Mouse (Mus musculus): Measurements from ENCODE around the gene Atp6v1fnb. TPM values are rescaled to one million over a fixed set of nuclear protein-coding genes. Genes with fewer than 3 reads are reported as not detected.

Atp6v1fnb gene
- polyA plus RNA-seq, 1 experiment = 0.17 TPM

DNA sequence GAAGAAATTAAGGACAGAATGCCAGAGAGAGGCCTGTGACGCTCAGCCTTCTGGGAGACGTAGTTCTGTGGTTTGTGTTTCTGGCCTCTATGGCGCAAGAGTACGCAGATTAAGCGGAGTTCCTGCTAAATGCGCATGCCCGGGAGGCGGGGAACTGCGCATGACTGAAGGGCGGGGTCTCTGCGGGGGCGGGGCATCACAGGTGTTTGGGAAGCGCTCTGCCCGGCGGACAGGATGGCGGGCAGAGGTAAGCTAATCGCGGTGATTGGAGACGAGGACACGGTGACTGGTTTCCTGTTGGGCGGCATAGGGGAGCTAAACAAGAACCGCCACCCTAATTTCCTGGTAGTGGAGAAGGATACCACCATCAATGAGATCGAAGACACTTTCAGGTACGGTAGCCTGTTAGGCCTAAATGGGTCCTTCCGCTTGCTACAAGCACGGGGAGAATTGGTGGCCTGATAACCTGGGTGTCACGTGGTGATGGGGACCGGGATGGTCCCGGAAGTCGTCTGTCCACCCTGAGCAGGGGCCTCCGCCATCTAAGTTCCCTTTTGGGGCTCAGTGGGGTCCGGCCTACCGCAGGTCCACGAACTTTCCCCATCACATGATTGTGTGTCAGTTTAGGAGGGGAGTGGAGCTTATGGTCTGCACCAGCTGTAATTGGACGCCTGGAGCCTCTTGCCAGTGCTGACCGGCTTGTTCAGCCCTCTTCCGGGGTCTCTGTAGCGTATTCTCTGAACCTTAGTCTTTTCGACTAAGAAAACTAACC is 3.5 kb upstream of the Atp6v1fnb start, which contains the start of gene Atp6v1f:
Atp6v1f (plus strand) TSS at position 136 of the 772 bp plus-strand sequence.
- WGBS = under 1% methylated on average over 39 of the region's 39 CpGs
- H3K4me3 ChIP-seq (ENCODE audit: insufficient read depth, low read depth, low read length) = peak within 1 kb of the TSS; percentile 69
- TF ChIP-seq CTCF (conservative IDR thresholded peaks at IDR 0.05; ENCODE audit: insufficient read depth, insufficient read length, low read depth, low read length) (no peak), POLR2A (IDR thresholded peaks at IDR 0.05; ENCODE audit: low read depth, low read length) (peak; percentile 41)
- no peaks in the 10 kb centered on the region for H3K36me3 ChIP-seq (ENCODE audit: control insufficient read depth, insufficient read depth, low read length)
- H3K27me3 ChIP-seq (replicated peaks; ENCODE audit: control insufficient read depth, insufficient read depth, low read length) = no peaks in the 10 kb centered on the region
- peak; percentile 97 for DNase-seq
- H3K4me1 ChIP-seq (ENCODE audit: control insufficient read depth, insufficient read depth, low read length) = peaks cover 3% of the 10 kb centered on the region; the same call in 1 of the 2 replicates
- H3K27ac ChIP-seq (ENCODE audit: insufficient read depth, low read depth, low read length) = peak within 1 kb of the TSS; percentile 34

DNA sequence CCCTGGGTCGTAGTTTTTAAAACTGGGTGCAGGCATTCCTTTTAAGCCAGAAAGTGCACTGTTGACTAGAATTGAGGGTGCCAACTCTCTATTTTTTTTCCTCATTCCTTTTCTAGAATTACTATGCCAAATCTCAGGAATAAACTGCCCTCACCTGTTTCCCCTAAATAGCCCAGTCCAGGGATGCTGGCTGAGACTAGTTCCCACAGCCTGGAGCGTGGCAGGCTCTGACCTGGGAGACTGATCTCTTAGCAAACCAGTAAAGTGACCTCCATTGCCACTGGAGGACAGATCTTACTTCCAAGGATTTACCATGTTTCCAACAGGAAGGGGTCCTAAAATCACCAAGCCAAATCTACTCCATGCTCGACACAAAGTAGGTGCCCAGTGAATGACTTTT is 2.4 kb upstream of the Atp6v1fnb start:
- TF ChIP-seq POLR2A (IDR thresholded peaks at IDR 0.05; ENCODE audit: low read depth, low read length) = no peak
- no peak for TF ChIP-seq CTCF (conservative IDR thresholded peaks at IDR 0.05; ENCODE audit: insufficient read depth, insufficient read length, low read depth, low read length)
- no peaks in the 10 kb centered on the region for H3K27me3 ChIP-seq (replicated peaks; ENCODE audit: control insufficient read depth, insufficient read depth, low read length)
- WGBS = 55% methylated on average over 3 of the region's 3 CpGs
- DNase-seq = peak; percentile 61
- peak overlapping the region; percentile 80 for H3K27ac ChIP-seq (ENCODE audit: insufficient read depth, low read depth, low read length)
- no peaks in the 10 kb centered on the region for H3K36me3 ChIP-seq (ENCODE audit: control insufficient read depth, insufficient read depth, low read length)
- H3K4me3 ChIP-seq (ENCODE audit: insufficient read depth, low read depth, low read length) = peak overlapping the region; percentile 69
- peaks cover 3% of the 10 kb centered on the region; the same call in 1 of the 2 replicates for H3K4me1 ChIP-seq (ENCODE audit: control insufficient read depth, insufficient read depth, low read length)

DNA sequence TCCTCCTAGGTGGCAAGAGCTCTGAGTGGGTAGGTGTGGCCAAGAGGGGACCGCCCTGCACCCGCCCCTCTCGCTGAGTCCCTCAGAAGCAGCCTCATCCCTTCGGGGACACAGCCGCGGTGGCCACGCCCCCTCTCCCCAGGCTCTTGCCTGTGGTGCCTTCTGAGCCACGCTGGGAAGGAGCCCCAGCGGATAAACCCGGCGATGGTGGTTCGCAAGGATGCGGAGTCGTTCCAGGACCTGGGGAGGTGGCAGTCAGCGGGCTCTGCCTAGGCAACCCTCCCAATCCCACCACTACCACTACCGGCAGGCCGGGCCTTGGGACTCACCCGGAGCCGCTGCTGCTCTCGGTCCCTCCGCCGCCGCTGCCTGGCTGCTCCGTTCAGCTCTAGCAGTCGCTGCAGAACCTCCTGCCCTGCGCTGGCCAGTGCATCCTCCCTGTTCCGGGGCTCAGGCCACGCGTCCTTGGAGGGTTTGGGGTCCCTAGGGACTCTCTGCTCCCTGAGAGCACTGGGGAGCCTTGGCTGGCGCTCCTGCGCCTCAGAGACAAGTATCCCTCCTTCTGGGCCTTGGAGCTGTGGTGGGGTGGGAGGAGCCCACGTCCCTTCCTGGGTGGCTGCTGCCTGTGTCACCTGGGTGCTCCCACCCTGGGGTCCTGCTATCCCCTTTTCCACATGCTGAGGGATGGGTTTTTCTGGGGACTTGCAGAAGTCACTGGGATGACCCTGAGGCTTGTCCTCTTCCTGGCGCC is 2.9 kb downstream of the Atp6v1fnb start:
- H3K4me3 ChIP-seq (ENCODE audit: insufficient read depth, low read depth, low read length) = peak overlapping the region; percentile 51
- 4% methylated on average over 33 of the region's 33 CpGs for WGBS
- peak; percentile 93 for DNase-seq
- peaks cover 4% of the 10 kb centered on the region; the same call in 1 of the 2 replicates for H3K4me1 ChIP-seq (ENCODE audit: control insufficient read depth, insufficient read depth, low read length)
- no peaks in the 10 kb centered on the region for H3K27me3 ChIP-seq (replicated peaks; ENCODE audit: control insufficient read depth, insufficient read depth, low read length)
- no peaks in the 10 kb centered on the region for H3K36me3 ChIP-seq (ENCODE audit: control insufficient read depth, insufficient read depth, low read length)
- no peak for TF ChIP-seq POLR2A (IDR thresholded peaks at IDR 0.05; ENCODE audit: low read depth, low read length)
- H3K27ac ChIP-seq (ENCODE audit: insufficient read depth, low read depth, low read length) = peak overlapping the region; percentile 70

DNA sequence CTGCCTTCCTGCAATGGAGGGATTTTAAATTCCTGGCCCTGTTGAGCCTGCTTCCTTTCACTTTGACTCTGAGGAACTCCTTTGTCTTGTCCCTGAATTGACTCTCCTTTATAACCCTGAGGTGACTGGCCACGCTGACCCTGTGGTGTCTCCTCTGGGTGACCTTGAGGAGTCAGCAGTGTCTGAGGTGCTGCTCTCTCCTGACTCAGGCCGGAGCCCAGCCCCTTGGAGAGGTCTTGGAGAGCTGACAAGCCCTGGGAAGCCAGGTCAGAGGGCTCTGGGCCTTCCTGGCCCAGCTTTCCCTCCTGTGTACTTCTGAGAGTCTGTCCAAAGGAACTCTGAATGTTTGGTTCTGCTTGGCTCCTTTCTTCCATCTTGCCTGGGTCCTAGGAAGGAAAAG is 3.5 kb downstream of the Atp6v1fnb start:
- 36% methylated on average over 2 of the region's 2 CpGs for WGBS
- no peaks in the 10 kb centered on the region for H3K27me3 ChIP-seq (replicated peaks; ENCODE audit: control insufficient read depth, insufficient read depth, low read length)
- no peaks in the 10 kb centered on the region for H3K36me3 ChIP-seq (ENCODE audit: control insufficient read depth, insufficient read depth, low read length)
- 0 out of 2 replicates have a peak, but pooled peaks cover 3% of the 10 kb centered on the region for H3K4me1 ChIP-seq (ENCODE audit: control insufficient read depth, insufficient read depth, low read length)
- peak overlapping the region; percentile 70 for H3K27ac ChIP-seq (ENCODE audit: insufficient read depth, low read depth, low read length)
- TF ChIP-seq CTCF (conservative IDR thresholded peaks at IDR 0.05; ENCODE audit: insufficient read depth, insufficient read length, low read depth, low read length) (no peak), POLR2A (IDR thresholded peaks at IDR 0.05; ENCODE audit: low read depth, low read length) (no peak)
- DNase-seq = peak; percentile 83
- no peak overlapping the region for H3K4me3 ChIP-seq (ENCODE audit: insufficient read depth, low read depth, low read length)

DNA sequence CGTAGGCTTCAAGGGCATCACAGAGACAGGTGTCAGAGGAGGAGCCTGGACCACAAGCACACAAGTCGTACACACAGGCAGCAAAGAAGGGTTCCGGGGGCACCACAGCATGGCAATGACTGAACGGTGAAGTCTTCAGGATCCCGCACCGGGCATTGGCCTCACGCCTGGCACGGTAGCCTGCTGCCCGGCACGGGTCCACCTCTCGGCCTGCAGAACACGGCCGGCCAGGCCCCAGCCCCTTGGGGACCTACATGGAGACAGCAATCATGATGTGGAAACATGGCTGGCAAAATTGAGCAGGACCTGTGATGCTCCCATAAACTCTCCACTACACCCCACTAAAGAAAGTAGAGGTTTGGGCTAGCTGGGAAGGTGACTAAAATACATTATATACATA is 11.5 kb downstream of the Atp6v1fnb start:
- Histone ChIP-seq H3K27ac (ENCODE audit: insufficient read depth, low read depth, low read length) (no peak overlapping the region), H3K36me3 (ENCODE audit: control insufficient read depth, insufficient read depth, low read length) (no peaks in the 10 kb centered on the region), H3K4me1 (ENCODE audit: control insufficient read depth, insufficient read depth, low read length) (0 out of 2 replicates have a peak, but pooled peaks cover 4% of the 10 kb centered on the region), H3K4me3 (ENCODE audit: insufficient read depth, low read depth, low read length) (no peak overlapping the region), H3K27me3 (replicated peaks; ENCODE audit: control insufficient read depth, insufficient read depth, low read length) (no peaks in the 10 kb centered on the region)
- TF ChIP-seq POLR2A (IDR thresholded peaks at IDR 0.05; ENCODE audit: low read depth, low read length) (no peak), CTCF (conservative IDR thresholded peaks at IDR 0.05; ENCODE audit: insufficient read depth, insufficient read length, low read depth, low read length) (no peak)
- WGBS = 95% methylated on average over 13 of the region's 13 CpGs
- DNase-seq = no peak

DNA sequence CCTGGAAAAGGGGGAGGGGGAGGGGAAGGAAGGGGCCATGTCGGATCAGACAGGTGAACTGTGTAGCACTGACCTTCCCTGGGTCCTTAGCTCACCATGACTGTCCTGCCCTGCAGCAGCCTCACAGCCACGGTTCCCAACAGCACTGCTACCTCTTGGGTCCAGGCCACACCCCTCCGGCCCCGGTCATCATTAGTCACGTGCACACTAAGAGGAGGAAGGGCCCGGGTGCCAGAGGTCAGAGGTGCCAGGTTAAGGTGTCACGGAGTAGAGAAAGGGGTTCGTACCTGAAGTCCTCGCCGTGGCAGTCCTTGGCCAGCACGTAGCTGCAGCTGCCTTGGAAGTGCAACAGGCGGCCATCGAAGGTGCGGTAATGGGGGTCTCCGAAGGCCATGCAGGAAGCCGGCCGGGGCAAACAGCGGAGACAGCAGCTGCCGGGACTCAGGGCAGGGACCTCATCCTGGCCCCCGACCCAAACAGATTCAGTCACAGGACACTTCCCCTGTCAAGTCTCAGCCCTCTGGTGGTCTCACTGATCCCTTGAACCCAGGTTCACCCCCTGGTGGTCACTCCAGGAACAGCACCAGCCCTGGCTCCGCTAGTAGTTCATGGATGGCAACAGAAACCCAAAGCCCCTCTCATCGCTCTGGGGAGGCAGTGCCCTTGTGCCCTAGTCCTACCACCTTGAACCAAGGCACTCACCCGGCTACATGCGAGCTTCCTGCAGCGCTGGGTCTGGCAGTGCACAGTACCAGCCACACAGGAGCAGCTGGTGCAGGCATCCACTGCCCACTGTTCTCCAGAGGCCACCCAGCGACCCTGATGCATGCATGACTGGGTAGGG is 13.7 kb downstream of the Atp6v1fnb start:
- TF ChIP-seq CTCF (conservative IDR thresholded peaks at IDR 0.05; ENCODE audit: insufficient read depth, insufficient read length, low read depth, low read length) = peak; percentile 79
- TF ChIP-seq POLR2A (IDR thresholded peaks at IDR 0.05; ENCODE audit: low read depth, low read length) = no peak
- 12% methylated on average over 26 of the region's 26 CpGs for WGBS
- Histone ChIP-seq H3K36me3 (ENCODE audit: control insufficient read depth, insufficient read depth, low read length) (no peaks in the 10 kb centered on the region), H3K4me3 (ENCODE audit: insufficient read depth, low read depth, low read length) (peak overlapping the region; percentile 43), H3K27me3 (replicated peaks; ENCODE audit: control insufficient read depth, insufficient read depth, low read length) (no peaks in the 10 kb centered on the region), H3K27ac (ENCODE audit: insufficient read depth, low read depth, low read length) (no peak overlapping the region), H3K4me1 (ENCODE audit: control insufficient read depth, insufficient read depth, low read length) (0 out of 2 replicates have a peak, but pooled peaks cover 4% of the 10 kb centered on the region)
- peak; percentile 67 for DNase-seq

All from kidney, adult 2 months (tissue).